Mouse (Mus musculus) liver, adult 2 months (tissue): Measurements from ENCODE around the gene Racgap1.

Experiments
- CTCF ChIP-seq: fragments of 200-500 bp; IDR thresholded peaks from 2 replicates; pipeline ENCODE4 v1.5.1; 2011; ENCODE audit warnings: low read depth, low read length, control low read depth
- POLR2A ChIP-seq: fragments of 200-500 bp; IDR thresholded peaks from 2 replicates; pipeline ENCODE4 v1.6.1; 2011; ENCODE audit warnings: low read length, control low read depth; ENCODE audit not compliant: insufficient read depth; ENCODE audit errors: extremely low read depth

DNA sequence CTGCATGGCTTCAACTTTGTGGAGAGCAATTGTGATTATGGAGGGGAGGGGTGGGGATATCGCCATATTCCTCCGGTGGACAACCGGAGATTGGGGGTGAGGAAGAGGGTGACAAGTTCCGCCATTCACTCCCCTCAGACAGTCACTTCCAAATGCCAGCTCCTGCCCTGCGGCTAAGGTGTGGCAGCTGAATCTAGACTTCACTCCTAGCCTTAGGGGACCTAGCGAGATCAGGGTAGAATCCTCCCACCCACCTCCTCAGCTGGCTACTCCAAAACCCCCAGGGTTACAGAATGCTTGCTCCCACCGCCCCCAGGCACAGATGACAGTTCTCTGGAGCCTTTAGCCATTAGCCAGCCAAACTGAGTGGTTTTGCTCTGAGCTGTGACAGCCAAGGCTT, 27.6 kb upstream of the Racgap1 start:
- TF ChIP-seq CTCF: no peak
- no peak for TF ChIP-seq POLR2A
